Mouse (Mus musculus): ENCODE results near the gene Rapgef5. TPM values are rescaled to one million over a fixed set of nuclear protein-coding genes. Genes with fewer than 3 reads are reported as not detected.

Gene Rapgef5
- total and polyA plus RNA-seq, 3 experiments = 4.2 to 6.8 (median 4.8) TPM

- in situ Hi-C loops (cut with MboI; ENCODE audit: low pct_ligation_motif_present, low pct_unique_long_range_greater_than_20kb, low sequenced_read_pairs) (no loop called here), dilution Hi-C loops (cut with MboI; ENCODE audit: extremely low pct_ligation_motif_present, extremely low pct_unique_long_range_greater_than_20kb, low sequenced_read_pairs) (no loop called here)
- peak; percentile 37 for DNase-seq (ENCODE audit: extremely low read depth)
- no peaks in the 10 kb centered on the region for H3K36me3 ChIP-seq (replicated peaks in 1 of 2; ENCODE audit: control insufficient read depth in 1 of 2, insufficient read depth in 1 of 2, low read length in 1 of 2)
- peak overlapping the region; percentile 35 to 78 (median 68) for H3K4me3 ChIP-seq (replicated peaks in 1 of 3; ENCODE audit: low read depth in 2 of 3, low read length in 2 of 3, poor library complexity in 1 of 3)
- TF ChIP-seq ZMIZ1 (IDR thresholded peaks at IDR 0.05; ENCODE audit: low read depth, low read length) (peak; percentile 34; the same call in 1 of the 2 replicates), TCF12 (IDR thresholded peaks at IDR 0.05; ENCODE audit: low read depth, low read length) (0 out of 2 replicates have a peak, but pooled peaks have one; percentile 18), NELFE (IDR thresholded peaks at IDR 0.05; ENCODE audit: low read depth, low read length) (peak; percentile 49), E2F4 (IDR thresholded peaks at IDR 0.05; ENCODE audit: insufficient replicate concordance, low read depth, low read length) (no peak), CHD2 (IDR thresholded peaks at IDR 0.05; ENCODE audit: low read length) (no peak), POLR2AphosphoS2 (IDR thresholded peaks at IDR 0.05; ENCODE audit: low read depth, low read length) (no peak), MAFK (IDR thresholded peaks at IDR 0.05; ENCODE audit: insufficient replicate concordance, low read length) (no peak), ELF1 (IDR thresholded peaks at IDR 0.05; ENCODE audit: low read depth, low read length) (no peak), SMC3 (IDR thresholded peaks at IDR 0.05; ENCODE audit: low read depth, low read length) (no peak), POLR2A (IDR thresholded peaks at IDR 0.05; ENCODE audit: low read depth, low read length) (peak; percentile 71; the same call in 1 of the 2 replicates)
- peak overlapping the region; percentile 45 for H3K9ac ChIP-seq (ENCODE audit: insufficient read depth, low read depth)
- H3K27ac ChIP-seq (ENCODE audit: insufficient read depth, low read depth) = no peak overlapping the region
- peaks cover 5% of the 10 kb centered on the region for H3K9me3 ChIP-seq (replicated peaks; ENCODE audit: low read length)
- H3K4me2 ChIP-seq (ENCODE audit: insufficient read depth, low read depth, poor library complexity, severe bottlenecking) = peak overlapping the region; percentile 90; the same call in 1 of the 2 replicates
- peaks cover 0 to 16% of the 10 kb centered on the region in 2 experiments; a peak in 2 of 4 replicates for H3K4me1 ChIP-seq (ENCODE audit: control insufficient read depth in 1 of 2, insufficient read depth in 2 of 2)
- H3K27me3 ChIP-seq (replicated peaks) = peaks cover 7% of the 10 kb centered on the region
- no peaks in the 10 kb centered on the region for H3K79me2 ChIP-seq (replicated peaks; ENCODE audit: control insufficient read depth, extremely low read depth, insufficient read depth, poor library complexity, severe bottlenecking)
Observed at GRCm38 (mm10) chr12:117533176-117534086, 17.2 kb downstream of the Rapgef5 start.

DNA sequence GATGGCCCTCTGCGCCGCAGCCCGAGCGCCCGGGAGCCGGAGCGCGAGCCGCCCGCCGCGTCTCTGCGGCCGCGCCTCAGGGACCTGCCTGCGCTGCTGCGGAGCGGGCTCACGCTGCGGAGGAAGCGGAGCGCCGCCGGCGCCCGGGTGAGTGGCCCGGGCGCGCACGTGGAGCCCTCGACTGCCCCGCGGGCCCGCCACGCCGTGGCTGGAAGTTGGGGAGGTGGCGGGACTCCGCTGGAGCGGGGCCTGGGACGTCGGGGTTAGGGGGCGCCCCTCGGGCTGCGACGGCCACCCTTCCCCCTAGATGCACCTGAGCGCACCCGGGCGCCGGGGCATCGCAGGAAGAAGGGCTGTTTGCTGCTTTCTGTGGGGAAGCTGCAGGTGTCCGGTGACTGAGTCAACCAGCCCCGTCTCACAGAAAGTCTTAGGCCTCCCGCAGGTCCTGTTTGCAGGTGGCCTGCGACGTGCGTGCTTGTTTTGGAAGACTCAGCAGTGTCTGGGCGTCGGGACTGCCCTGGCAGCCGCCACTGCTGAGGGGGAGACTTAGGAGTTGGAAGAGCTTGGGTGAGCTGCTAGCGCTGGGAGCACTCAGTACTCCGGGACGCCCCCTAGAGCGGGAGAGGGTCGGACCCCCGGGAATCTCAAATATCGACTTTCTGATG lies 17.9 kb downstream of the Rapgef5 start:
- no peaks in the 10 kb centered on the region for H3K36me3 ChIP-seq (replicated peaks in 1 of 2; ENCODE audit: control insufficient read depth in 1 of 2, insufficient read depth in 1 of 2, low read length in 1 of 2)
- in situ Hi-C loops (cut with MboI; ENCODE audit: low pct_ligation_motif_present, low pct_unique_long_range_greater_than_20kb, low sequenced_read_pairs) (no loop called here), dilution Hi-C loops (cut with MboI; ENCODE audit: extremely low pct_ligation_motif_present, extremely low pct_unique_long_range_greater_than_20kb, low sequenced_read_pairs) (no loop called here)
- peak overlapping the region; percentile 45 for H3K9ac ChIP-seq (ENCODE audit: insufficient read depth, low read depth)
- peak; percentile 66 for DNase-seq (ENCODE audit: extremely low read depth)
- H3K4me1 ChIP-seq (ENCODE audit: control insufficient read depth in 1 of 2, insufficient read depth in 2 of 2) = peaks cover 0 to 16% of the 10 kb centered on the region in 2 experiments; a peak in 2 of 4 replicates
- no peak for TF ChIP-seq ELF1 (IDR thresholded peaks at IDR 0.05; ENCODE audit: low read depth, low read length)
- TF ChIP-seq CTCF (conservative IDR thresholded peaks at IDR 0.05 in 1 of 2, IDR thresholded peaks at IDR 0.05 in 1 of 2; ENCODE audit: low read depth in 2 of 2, low read length in 2 of 2) = peak in 1 of 2 experiments; percentile 24; a peak in 2 of 4 replicates
- TF ChIP-seq MAX (IDR thresholded peaks at IDR 0.05; ENCODE audit: low read length) = peak; percentile 28; the same call in 1 of the 2 replicates
- no peak for TF ChIP-seq KAT2A (IDR thresholded peaks at IDR 0.05; ENCODE audit: insufficient replicate concordance, low read length)
- peak; percentile 32; the same call in 1 of the 2 replicates for TF ChIP-seq IRF4 (IDR thresholded peaks at IDR 0.05; ENCODE audit: low read depth, low read length)
- TF ChIP-seq MYC (IDR thresholded peaks at IDR 0.05; ENCODE audit: low read depth, low read length) = no peak
- peak; percentile 86 for TF ChIP-seq UBTF (IDR thresholded peaks at IDR 0.05; ENCODE audit: low read depth, low read length)
- no peak overlapping the region for H3K27ac ChIP-seq (ENCODE audit: insufficient read depth, low read depth)
- peaks cover 7% of the 10 kb centered on the region for H3K27me3 ChIP-seq (replicated peaks)
- peak overlapping the region; percentile 90 for H3K4me2 ChIP-seq (ENCODE audit: insufficient read depth, low read depth, poor library complexity, severe bottlenecking)
- no peaks in the 10 kb centered on the region for H3K79me2 ChIP-seq (replicated peaks; ENCODE audit: control insufficient read depth, extremely low read depth, insufficient read depth, poor library complexity, severe bottlenecking)
- H3K4me3 ChIP-seq (replicated peaks in 1 of 3; ENCODE audit: low read depth in 2 of 3, low read length in 2 of 3, poor library complexity in 1 of 3) = peak overlapping the region; percentile 35 to 78 (median 68)
- peaks cover 5% of the 10 kb centered on the region for H3K9me3 ChIP-seq (replicated peaks; ENCODE audit: low read length)

Data from CH12.LX (cell line).